Mouse (Mus musculus): ENCODE results near the gene Sertad1.

GRCm38 (mm10) chr7:27489270-27489869, 2.7 kb downstream of the Sertad1 start:
- TF ChIP-seq CTCF (IDR thresholded peaks at IDR 0.05; ENCODE audit: insufficient read depth, low read length), result no peak
- no peak for TF ChIP-seq POLR2A (IDR thresholded peaks at IDR 0.05; ENCODE audit: borderline replicate concordance, extremely low read depth, low read depth, low read length)

Data from lung, adult 2 months (tissue).